Mouse (Mus musculus) left cerebral cortex, postnatal 10 days (tissue): ENCODE data around the gene Rbm47. TPM values are rescaled to one million over a fixed set of nuclear protein-coding genes. Genes with fewer than 3 reads are reported as not detected.

ENCODE experiments used
- DNase-seq, 2 experiments: peaks; one replicate each; pipeline ENCODE4 v3.0.0; 2021 to 2022; ENCODE audit warnings: low spot score in 2 of 2, mixed read lengths in 1 of 2; ENCODE audit errors: extremely low spot score in 1 of 2
- intact Hi-C: fragments of 180-260 bp; cut with DNase I; formaldehyde crosslinking; loops from one replicate; pipeline ENCODE4 v1.15.1; 2025
- total RNA-seq, 2 experiments: library from RNA; stranded (reverse); gene quantifications; 2 replicates each; pipeline ENCODE4 v1.2.3; 2021

The Rbm47 gene
- total RNA-seq, 2 experiments from 2014 or later: 2.2 to 2.8 TPM

GRCm38 (mm10) chr5:66138597-66138996, 34.3 kb downstream of the Rbm47 start:
- intact Hi-C loops: no loop called here
- DNase-seq: peak in 1 of 2 experiments; percentile 18

GRCm38 (mm10) chr5:66137250-66137649, 35.7 kb downstream of the Rbm47 start:
- no peak for DNase-seq
- intact Hi-C loops: no loop called here

- intact Hi-C loops: no loop called here
- no peak for DNase-seq
Observed at GRCm38 (mm10) chr5:66135853-66136210, 37.1 kb downstream of the Rbm47 start.

GRCm38 (mm10) chr5:66135161-66135852, 37.6 kb downstream of the Rbm47 start:
- no peak for DNase-seq
- intact Hi-C loops: no loop called here

- intact Hi-C loops: no loop called here
- DNase-seq: no peak
Observed at GRCm38 (mm10) chr5:66134578-66134977, 38.3 kb downstream of the Rbm47 start.

GRCm38 (mm10) chr5:66128948-66129347, 44.0 kb downstream of the Rbm47 start:
- intact Hi-C loops: no loop called here
- DNase-seq: no peak

- no peak for DNase-seq
- intact Hi-C loops: no loop called here
Observed at GRCm38 (mm10) chr5:66125418-66125817, 47.5 kb downstream of the Rbm47 start.

GRCm38 (mm10) chr5:66124931-66125330, 48.0 kb downstream of the Rbm47 start:
- DNase-seq: no peak
- intact Hi-C loops: no loop called here

- intact Hi-C loops: no loop called here
- DNase-seq: no peak
Observed at GRCm38 (mm10) chr5:66124089-66124400, 48.9 kb downstream of the Rbm47 start.

GRCm38 (mm10) chr5:66123295-66124088, 49.4 kb downstream of the Rbm47 start:
- intact Hi-C loops: no loop called here
- DNase-seq: no peak

GRCm38 (mm10) chr5:66121255-66121654, 51.7 kb downstream of the Rbm47 start:
- DNase-seq: no peak
- intact Hi-C loops: no loop called here

GRCm38 (mm10) chr5:66114751-66115150, 58.2 kb downstream of the Rbm47 start:
- DNase-seq: no peak
- intact Hi-C loops: no loop called here

- no peak for DNase-seq
- intact Hi-C loops: no loop called here
Observed at GRCm38 (mm10) chr5:66114208-66114607, 58.7 kb downstream of the Rbm47 start.

GRCm38 (mm10) chr5:66112059-66112458, 60.9 kb downstream of the Rbm47 start:
- intact Hi-C loops: no loop called here
- peak in 1 of 2 experiments; percentile 36 for DNase-seq

- intact Hi-C loops: no loop called here
- no peak for DNase-seq
Observed at GRCm38 (mm10) chr5:66106372-66106771, 66.5 kb downstream of the Rbm47 start.

- intact Hi-C loops: no loop called here
- DNase-seq: no peak
Observed at GRCm38 (mm10) chr5:66105946-66106345, 67.0 kb downstream of the Rbm47 start.

- DNase-seq: no peak
- intact Hi-C loops: no loop called here
Observed at GRCm38 (mm10) chr5:66105366-66105765, 67.6 kb downstream of the Rbm47 start.

GRCm38 (mm10) chr5:66103386-66103785, 69.5 kb downstream of the Rbm47 start:
- no peak for DNase-seq
- intact Hi-C loops: no loop called here

- no peak for DNase-seq
- intact Hi-C loops: no loop called here
Observed at GRCm38 (mm10) chr5:66102821-66103220, 70.1 kb downstream of the Rbm47 start.

- intact Hi-C loops: no loop called here
- no peak for DNase-seq
Observed at GRCm38 (mm10) chr5:66101577-66101976, 71.3 kb downstream of the Rbm47 start.

GRCm38 (mm10) chr5:66100322-66100721, 72.6 kb downstream of the Rbm47 start:
- intact Hi-C loops: no loop called here
- DNase-seq: no peak
